Mouse (Mus musculus) lung, postnatal 0 days (tissue): Measurements from ENCODE around the gene Tmem171. TPM values are rescaled to one million over a fixed set of nuclear protein-coding genes. Genes with fewer than 3 reads are reported as not detected.
A peak's percentile ranks its signal among the peaks of the same experiment; 100 is the strongest.

Source experiments
- ATAC-seq: fragments of 200-750 bp; cut with Nextera tagmentation; 2 replicates; pipeline ENCODE4 v1.8.0; 2017; ENCODE audit warnings: moderate library complexity
- DNase-seq: peaks from one replicate; pipeline ENCODE4 v3.0.0-alpha.2; 2016; ENCODE audit warnings: low spot score
- H3K27ac ChIP-seq: fragments of 300-500 bp; sonication (generic); 2 replicates; pipeline ENCODE4 v1.5.1; 2014; ENCODE audit warnings: antibody characterized with exemption, mild to moderate bottlenecking, low read length, mixed read lengths
- H3K27me3 ChIP-seq: fragments of 300-500 bp; sonication (generic); replicated peaks from 2 replicates; pipeline ENCODE4 v1.6.1; 2014; ENCODE audit warnings: low read length, mixed read lengths; ENCODE audit not compliant: insufficient read depth
- H3K36me3 ChIP-seq: fragments of 300-500 bp; sonication (generic); 2 replicates; pipeline ENCODE4 v1.6.1; 2014; ENCODE audit warnings: low read length, mixed read lengths; ENCODE audit not compliant: insufficient read depth
- H3K4me1 ChIP-seq: fragments of 300-500 bp; sonication (generic); 2 replicates; pipeline ENCODE4 v1.6.1; 2014; ENCODE audit warnings: antibody characterized with exemption, low read depth, low read length, mixed read lengths; ENCODE audit not compliant: insufficient read depth
- H3K4me2 ChIP-seq: fragments of 300-500 bp; sonication (generic); replicated peaks from 2 replicates; pipeline ENCODE4 v1.6.1; 2014; ENCODE audit warnings: low read depth, mild to moderate bottlenecking, low read length, moderate library complexity, mixed read lengths
- H3K4me3 ChIP-seq: fragments of 300-500 bp; sonication (generic); 2 replicates; pipeline ENCODE4 v1.5.1; 2014; ENCODE audit warnings: low read depth, low read length
- H3K9ac ChIP-seq: fragments of 300-500 bp; sonication (generic); replicated peaks from 2 replicates; pipeline ENCODE4 v1.6.1; 2014; ENCODE audit warnings: low read depth, mild to moderate bottlenecking
- H3K9me3 ChIP-seq: fragments of 300-500 bp; sonication (generic); 2 replicates; pipeline ENCODE4 v1.6.1; 2016; ENCODE audit warnings: low read length, mixed read lengths
- CTCF ChIP-seq: IDR thresholded peaks from 2 replicates; pipeline ENCODE4 v1.5.1; 2016; ENCODE audit warnings: antibody characterized with exemption, mild to moderate bottlenecking
- EP300 ChIP-seq: IDR thresholded peaks from 2 replicates; pipeline ENCODE4 v1.6.1; 2016; ENCODE audit warnings: antibody characterized with exemption, mild to moderate bottlenecking, control low read depth
- WGBS: fragments of 180-500 bp; shearing (Covaris S2); extraction: QIAGEN DNeasy Blood & Tissue Kit; methylation state at CpG from one replicate; pipeline ENCODE4 v1.1.7; 2014; 5-methylcytosine and 5-hydroxymethylcytosine counted together
- polyA plus RNA-seq: library from polyadenylated mRNA; unstranded; fragments of >200 nt; fragmentation: Nextera tagmentation; extraction: Ambion mirVana; gene quantifications from 2 replicates; pipeline ENCODE4 v1.2.1, GENCODE M21; 2015

Tmem171 gene
- polyA plus RNA-seq, 1 experiment from 2014 or later: 22.1 TPM

GRCm38 (mm10) chr13:98690886-98691285 lies 3.7 kb downstream of the Tmem171 start:
- Histone ChIP-seq H3K9me3 (no peaks in the 10 kb centered on the region), H3K4me2 (no peak overlapping the region), H3K36me3 (no peaks in the 10 kb centered on the region), H3K9ac (no peak overlapping the region), H3K27me3 (no peaks in the 10 kb centered on the region), H3K27ac (no peak overlapping the region), H3K4me3 (no peak overlapping the region), H3K4me1 (peaks cover 4% of the 10 kb centered on the region; the same call in 1 of the 2 replicates)
- WGBS: 76% methylated on average over 11 of the region's 11 CpGs
- TF ChIP-seq CTCF (no peak), EP300 (no peak)
- ATAC-seq (no peak), DNase-seq (no peak)

GRCm38 (mm10) chr13:98689605-98690290 lies 4.9 kb downstream of the Tmem171 start:
- Histone ChIP-seq H3K9ac (no peak overlapping the region), H3K9me3 (no peaks in the 10 kb centered on the region), H3K4me3 (no peak overlapping the region; the same call in 1 of the 2 replicates), H3K27ac (peak overlapping the region; percentile 9; the same call in 1 of the 2 replicates), H3K36me3 (no peaks in the 10 kb centered on the region), H3K4me2 (peak overlapping the region; percentile 35), H3K4me1 (peaks cover 4% of the 10 kb centered on the region; the same call in 1 of the 2 replicates), H3K27me3 (no peaks in the 10 kb centered on the region)
- no peak for TF ChIP-seq CTCF
- TF ChIP-seq EP300: 0 out of 2 replicates have a peak, but pooled peaks have one; percentile 5
- ATAC-seq: peak; percentile 65
- DNase-seq: peak; percentile 63
- WGBS: 34% methylated on average over 11 of the region's 11 CpGs

- Histone ChIP-seq H3K27ac (no peak overlapping the region), H3K4me3 (no peak overlapping the region), H3K27me3 (no peaks in the 10 kb centered on the region), H3K4me1 (peaks cover 4% of the 10 kb centered on the region; the same call in 1 of the 2 replicates), H3K36me3 (no peaks in the 10 kb centered on the region), H3K9me3 (no peaks in the 10 kb centered on the region), H3K4me2 (no peak overlapping the region), H3K9ac (no peak overlapping the region)
- DNase-seq (no peak), ATAC-seq (no peak)
- 61% methylated on average over 9 of the region's 9 CpGs for WGBS
- TF ChIP-seq CTCF: no peak
- TF ChIP-seq EP300: no peak
These were observed 6.7 kb downstream of the Tmem171 start for GRCm38 (mm10) chr13:98687931-98688330.

GRCm38 (mm10) chr13:98684144-98684900 lies 10.3 kb downstream of the Tmem171 start:
- no peak for TF ChIP-seq EP300
- TF ChIP-seq CTCF: no peak
- H3K27ac ChIP-seq: peak overlapping the region; percentile 43
- no peak overlapping the region for H3K9ac ChIP-seq
- H3K9me3 ChIP-seq: no peaks in the 10 kb centered on the region
- H3K4me3 ChIP-seq: no peak overlapping the region
- 55% methylated on average over 9 of the region's 9 CpGs for WGBS
- peak; percentile 51 for DNase-seq
- H3K4me1 ChIP-seq: no peaks in the 10 kb centered on the region
- no peak overlapping the region for H3K4me2 ChIP-seq
- no peaks in the 10 kb centered on the region for H3K36me3 ChIP-seq
- no peaks in the 10 kb centered on the region for H3K27me3 ChIP-seq
- ATAC-seq: no peak

GRCm38 (mm10) chr13:98683412-98683811 lies 11.2 kb downstream of the Tmem171 start:
- H3K4me1 ChIP-seq: no peaks in the 10 kb centered on the region
- H3K27me3 ChIP-seq: no peaks in the 10 kb centered on the region
- no peak for DNase-seq
- no peak overlapping the region for H3K27ac ChIP-seq
- 89% methylated on average over 2 of the region's 2 CpGs for WGBS
- no peak overlapping the region for H3K9ac ChIP-seq
- no peaks in the 10 kb centered on the region for H3K36me3 ChIP-seq
- no peaks in the 10 kb centered on the region for H3K9me3 ChIP-seq
- no peak overlapping the region for H3K4me3 ChIP-seq
- no peak for ATAC-seq
- TF ChIP-seq CTCF: no peak
- TF ChIP-seq EP300: no peak
- H3K4me2 ChIP-seq: no peak overlapping the region

GRCm38 (mm10) chr13:98680470-98681060 lies 14.1 kb downstream of the Tmem171 start:
- Histone ChIP-seq H3K4me1 (no peaks in the 10 kb centered on the region), H3K9me3 (no peaks in the 10 kb centered on the region), H3K27ac (no peak overlapping the region), H3K36me3 (no peaks in the 10 kb centered on the region), H3K4me3 (no peak overlapping the region), H3K9ac (no peak overlapping the region), H3K4me2 (no peak overlapping the region), H3K27me3 (no peaks in the 10 kb centered on the region)
- peak; percentile 47 for ATAC-seq
- WGBS: 50% methylated on average over 4 of the region's 5 CpGs
- TF ChIP-seq CTCF (no peak), EP300 (no peak)
- no peak for DNase-seq
